Comparison of ENCODE assay signal across 8 mouse cellular contexts in the genomic region with DNA sequence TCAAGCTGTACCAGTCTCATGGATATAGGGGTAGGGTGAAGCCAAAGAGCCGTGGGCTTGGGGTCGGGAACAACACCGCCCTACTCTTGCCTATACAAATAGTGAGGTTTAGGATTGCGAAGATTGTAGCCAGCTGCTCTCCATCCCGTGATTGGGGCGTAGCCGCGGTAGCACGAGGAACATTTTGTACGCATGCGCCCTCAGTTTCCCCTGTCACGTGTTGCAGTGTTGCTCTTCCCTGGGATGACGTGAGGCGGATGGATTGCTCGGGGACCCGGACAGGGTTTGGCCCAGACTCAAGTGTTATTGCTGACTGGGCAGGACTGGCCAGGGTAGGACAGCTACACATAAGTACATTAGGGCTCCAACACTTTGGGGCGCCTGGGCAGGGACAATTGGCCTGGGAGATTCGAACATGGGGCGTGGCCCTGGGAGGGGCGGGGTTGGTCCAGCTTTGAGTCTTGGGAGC. TPM values are rescaled to one million over a fixed set of nuclear protein-coding genes. Genes with fewer than 3 reads are reported as not detected.
DNase-seq lines count a peak whose midpoint lies in the region; ATAC-seq and TF ChIP-seq lines count a peak whose summit lies in the region.

No protein-coding gene starts in this region.

- under 1% methylated on average over 20 of the region's 20 CpGs for WGBS in bone marrow, adult 2 months
- under 1% methylated on average over 20 of the region's 20 CpGs for WGBS in embryonic facial prominence, embryonic 15.5 days
- WGBS in limb, embryonic 14.5 days: under 1% methylated on average over 20 of the region's 20 CpGs
- under 1% methylated on average over 20 of the region's 20 CpGs for WGBS in midbrain, postnatal 0 days

- TF ChIP-seq POLR2A in bone marrow, adult 2 months (IDR thresholded peaks at IDR 0.05; ENCODE audit: borderline replicate concordance, control insufficient read depth, low read depth, low read length): 0 out of 2 replicates have a peak, but pooled peaks have one; percentile 34
- no peak for TF ChIP-seq POLR2A in limb, embryonic 14.5 days (IDR thresholded peaks at IDR 0.05; ENCODE audit: borderline replicate concordance, extremely low read depth, insufficient read depth, insufficient read length)

- H3K9ac ChIP-seq in embryonic facial prominence, embryonic 15.5 days: peak overlapping the region; percentile 43
- H3K9ac ChIP-seq in limb, embryonic 14.5 days (ENCODE audit: low read depth, low read length, severe bottlenecking): peak overlapping the region; percentile 34
- H3K9ac ChIP-seq in midbrain, postnatal 0 days (replicated peaks; ENCODE audit: low read length, poor library complexity, severe bottlenecking): peak overlapping the region; percentile 61

- peak; percentile 92 for DNase-seq in 416B (ENCODE audit: low read depth)
- peak; percentile 91 for DNase-seq in heart, adult 8-10 months (ENCODE audit: low spot score)
- DNase-seq in kidney, adult 9 months: peak; percentile 90
- DNase-seq in limb, embryonic 14.5 days (ENCODE audit: low spot score): peak; percentile 91
- peak; percentile 96 for DNase-seq in midbrain, postnatal 0 days (ENCODE audit: low spot score)
- peak; percentile 48 to 58 for DNase-seq in spleen, postnatal 14 days (ENCODE audit: low spot score in 2 of 2)

- ATAC-seq in embryonic facial prominence, embryonic 15.5 days (ENCODE audit: insufficient number of reproducible peaks, low FRiP score, low TSS enrichment, low read depth): peak; percentile 82
- ATAC-seq in limb, embryonic 14.5 days (ENCODE audit: low FRiP score, low read depth): peak; percentile 88
- ATAC-seq in midbrain, postnatal 0 days (ENCODE audit: low FRiP score): peak; percentile 89

- H3K4me2 ChIP-seq in embryonic facial prominence, embryonic 15.5 days (replicated peaks): peak overlapping the region; percentile 89
- peak overlapping the region; percentile 92 for H3K4me2 ChIP-seq in limb, embryonic 14.5 days (replicated peaks; ENCODE audit: low read depth, low read length, severe bottlenecking)
- H3K4me2 ChIP-seq in midbrain, postnatal 0 days (ENCODE audit: low read depth, low read length, poor library complexity, severe bottlenecking): peak overlapping the region; percentile 91

- H3K36me3 ChIP-seq in embryonic facial prominence, embryonic 15.5 days: no peaks in the 10 kb centered on the region
- H3K36me3 ChIP-seq in limb, embryonic 14.5 days (ENCODE audit: control insufficient read depth, insufficient read depth, low read length): no peaks in the 10 kb centered on the region
- no peaks in the 10 kb centered on the region for H3K36me3 ChIP-seq in midbrain, postnatal 0 days (ENCODE audit: insufficient read depth, low read length)

- H3K27ac ChIP-seq in bone marrow, adult 2 months (ENCODE audit: control insufficient read depth, insufficient read depth, low read depth, low read length, poor library complexity): peak overlapping the region; percentile 90
- peak overlapping the region; percentile 99 for H3K27ac ChIP-seq in embryonic facial prominence, embryonic 15.5 days (replicated peaks)
- peak overlapping the region; percentile 92 for H3K27ac ChIP-seq in limb, embryonic 14.5 days (replicated peaks; ENCODE audit: low read depth, low read length)
- peak overlapping the region; percentile 98 for H3K27ac ChIP-seq in midbrain, postnatal 0 days (ENCODE audit: low read depth, low read length)

- H3K27me3 ChIP-seq in embryonic facial prominence, embryonic 15.5 days: no peaks in the 10 kb centered on the region
- no peaks in the 10 kb centered on the region for H3K27me3 ChIP-seq in limb, embryonic 14.5 days (ENCODE audit: control insufficient read depth, insufficient read depth, low read length)
- no peaks in the 10 kb centered on the region for H3K27me3 ChIP-seq in midbrain, postnatal 0 days (ENCODE audit: insufficient read depth, low read length)

- H3K4me3 ChIP-seq in bone marrow, adult 2 months (replicated peaks; ENCODE audit: control insufficient read depth, low read depth, low read length): peak overlapping the region; percentile 82
- H3K4me3 ChIP-seq in embryonic facial prominence, embryonic 15.5 days (replicated peaks): peak overlapping the region; percentile 70
- peak overlapping the region; percentile 73 for H3K4me3 ChIP-seq in limb, embryonic 14.5 days (replicated peaks; ENCODE audit: low read length)
- H3K4me3 ChIP-seq in midbrain, postnatal 0 days (ENCODE audit: low read depth, low read length): peak overlapping the region; percentile 65

- no peaks in the 10 kb centered on the region; the same call in 1 of the 2 replicates for H3K4me1 ChIP-seq in bone marrow, adult 2 months (ENCODE audit: control insufficient read depth, insufficient read depth, low read length)
- peaks cover 19% of the 10 kb centered on the region for H3K4me1 ChIP-seq in embryonic facial prominence, embryonic 15.5 days
- H3K4me1 ChIP-seq in limb, embryonic 14.5 days (ENCODE audit: control insufficient read depth, insufficient read depth, low read length): peaks cover 5% of the 10 kb centered on the region; the same call in 1 of the 2 replicates
- H3K4me1 ChIP-seq in midbrain, postnatal 0 days (ENCODE audit: insufficient read depth, low read length): 0 out of 2 replicates have a peak, but pooled peaks cover 2% of the 10 kb centered on the region

- no peaks in the 10 kb centered on the region for H3K9me3 ChIP-seq in embryonic facial prominence, embryonic 15.5 days (replicated peaks)
- H3K9me3 ChIP-seq in limb, embryonic 14.5 days (ENCODE audit: control insufficient read depth, low read length): no peaks in the 10 kb centered on the region
- no peaks in the 10 kb centered on the region for H3K9me3 ChIP-seq in midbrain, postnatal 0 days (ENCODE audit: low read length)

- peak; percentile 14; the same call in 1 of the 2 replicates for TF ChIP-seq CTCF in bone marrow, adult 2 months (IDR thresholded peaks at IDR 0.05; ENCODE audit: control insufficient read depth, insufficient read depth, low read length)
- no peak for TF ChIP-seq CTCF in midbrain, postnatal 0 days (IDR thresholded peaks at IDR 0.05)

RNA-seq across cellular contexts. Expression of a gene that starts 0.5 kb away (rescaled TPM):
- polyA plus RNA-seq in bone marrow, adult 2 months (2011; ENCODE audit: insufficient read depth, insufficient read length, low replicate concordance, missing spikeins): 33.7 and 45.3 TPM in 2 replicates
- 6.7 and 8.6 TPM in 2 replicates for polyA plus RNA-seq in embryonic facial prominence, embryonic 15.5 days (2015; fragmentation: Nextera tagmentation; extraction: Ambion mirVana)
- 1 to 10 TPM in 1 of 4 experiments, under 1 TPM in 3; 0.41 to 1.5 (median 0.84) TPM for total RNA-seq in heart, adult 8-10 months (2022)
- polyA plus RNA-seq in limb, embryonic 14.5 days (2012; rRNA removed): 22.9 and 26.4 TPM in 2 replicates
- polyA plus RNA-seq in limb, embryonic 14.5 days (2014; fragmentation: Nextera tagmentation; extraction: Ambion mirVana): 7.8 and 8.8 TPM in 2 replicates
- total RNA-seq in midbrain, postnatal 0 days (2014; rRNA removed): 1.7 and 24.3 TPM in 2 replicates
- polyA plus RNA-seq in midbrain, postnatal 0 days (2015; fragmentation: Nextera tagmentation; extraction: Ambion mirVana): 3.3 and 4.1 TPM in 2 replicates

RNA-seq across cellular contexts. Expression of a gene that starts 0.8 kb away (rescaled TPM):
- polyA plus RNA-seq in bone marrow, adult 2 months (2011; ENCODE audit: insufficient read depth, insufficient read length, low replicate concordance, missing spikeins): not detected in 2 replicates
- 0.34 and 0.49 TPM in 2 replicates for polyA plus RNA-seq in embryonic facial prominence, embryonic 15.5 days (2015; fragmentation: Nextera tagmentation; extraction: Ambion mirVana)
- total RNA-seq in heart, adult 8-10 months (2022): under 1 TPM in 1 of 4 experiments, not detected in 3; 0.44 TPM
- polyA plus RNA-seq in limb, embryonic 14.5 days (2012; rRNA removed): 0.10 and 0.23 TPM in 2 replicates
- polyA plus RNA-seq in limb, embryonic 14.5 days (2014; fragmentation: Nextera tagmentation; extraction: Ambion mirVana): 0.15 TPM in 1 of 2 replicates, not detected in the other
- total RNA-seq in midbrain, postnatal 0 days (2014; rRNA removed): 0.71 TPM in 1 of 2 replicates, not detected in the other
- 0.38 and 0.57 TPM in 2 replicates for polyA plus RNA-seq in midbrain, postnatal 0 days (2015; fragmentation: Nextera tagmentation; extraction: Ambion mirVana)

RNA-seq across cellular contexts. Expression of a gene that starts 10.8 kb away (rescaled TPM):
- 3.2 and 3.5 TPM in 2 replicates for polyA plus RNA-seq in bone marrow, adult 2 months (2011; ENCODE audit: insufficient read depth, insufficient read length, low replicate concordance, missing spikeins)
- polyA plus RNA-seq in embryonic facial prominence, embryonic 15.5 days (2015; fragmentation: Nextera tagmentation; extraction: Ambion mirVana): 36.3 and 47.3 TPM in 2 replicates
- total RNA-seq in heart, adult 8-10 months (2022): 1 to 10 TPM; 4.7 to 8.7 (median 7.4) TPM
- polyA plus RNA-seq in limb, embryonic 14.5 days (2012; rRNA removed): 106 and 122 TPM in 2 replicates
- 55.1 and 56.7 TPM in 2 replicates for polyA plus RNA-seq in limb, embryonic 14.5 days (2014; fragmentation: Nextera tagmentation; extraction: Ambion mirVana)
- 140 and 197 TPM in 2 replicates for total RNA-seq in midbrain, postnatal 0 days (2014; rRNA removed)
- polyA plus RNA-seq in midbrain, postnatal 0 days (2015; fragmentation: Nextera tagmentation; extraction: Ambion mirVana): 144 and 155 TPM in 2 replicates

RNA-seq across cellular contexts. Expression of a gene that starts 27.8 kb away (rescaled TPM):
- polyA plus RNA-seq in bone marrow, adult 2 months (2011; ENCODE audit: insufficient read depth, insufficient read length, low replicate concordance, missing spikeins): 11.7 and 23.3 TPM in 2 replicates
- 84.9 and 92.8 TPM in 2 replicates for polyA plus RNA-seq in embryonic facial prominence, embryonic 15.5 days (2015; fragmentation: Nextera tagmentation; extraction: Ambion mirVana)
- total RNA-seq in heart, adult 8-10 months (2022): 10 to 100 TPM; 28.6 to 34.0 (median 32.5) TPM
- polyA plus RNA-seq in limb, embryonic 14.5 days (2012; rRNA removed): 124 and 169 TPM in 2 replicates
- 79.7 and 86.6 TPM in 2 replicates for polyA plus RNA-seq in limb, embryonic 14.5 days (2014; fragmentation: Nextera tagmentation; extraction: Ambion mirVana)
- 76.1 and 121 TPM in 2 replicates for total RNA-seq in midbrain, postnatal 0 days (2014; rRNA removed)
- 129 and 140 TPM in 2 replicates for polyA plus RNA-seq in midbrain, postnatal 0 days (2015; fragmentation: Nextera tagmentation; extraction: Ambion mirVana)

RNA-seq across cellular contexts. Expression of a gene that starts 33.9 kb away (rescaled TPM):
- 1.3 and 8.9 TPM in 2 replicates for polyA plus RNA-seq in bone marrow, adult 2 months (2011; ENCODE audit: insufficient read depth, insufficient read length, low replicate concordance, missing spikeins)
- polyA plus RNA-seq in embryonic facial prominence, embryonic 15.5 days (2015; fragmentation: Nextera tagmentation; extraction: Ambion mirVana): 30.5 and 36.9 TPM in 2 replicates
- 1 to 10 TPM in 1 of 4 experiments, under 1 TPM in 3; 0.46 to 1.9 (median 0.76) TPM for total RNA-seq in heart, adult 8-10 months (2022)
- polyA plus RNA-seq in limb, embryonic 14.5 days (2012; rRNA removed): 141 and 209 TPM in 2 replicates
- 40.3 and 56.2 TPM in 2 replicates for polyA plus RNA-seq in limb, embryonic 14.5 days (2014; fragmentation: Nextera tagmentation; extraction: Ambion mirVana)
- 7.3 and 14.1 TPM in 2 replicates for total RNA-seq in midbrain, postnatal 0 days (2014; rRNA removed)
- polyA plus RNA-seq in midbrain, postnatal 0 days (2015; fragmentation: Nextera tagmentation; extraction: Ambion mirVana): 11.7 and 13.6 TPM in 2 replicates

Comparison
In these comparisons a context has a peak if more than half of its experiments do, and no peak if none do; other contexts are left out.
1. Peak in every context shown above with its lines: DNase-seq, ATAC-seq, H3K4me3 ChIP-seq and H3K27ac ChIP-seq.